Mouse (Mus musculus) cerebellum, adult 9-11 months (tissue): ENCODE data around the gene Padi4.

Source experiments
- DNase-seq: peaks from one replicate; pipeline ENCODE4 v3.0.0; 2022

Padi4 gene

GRCm38 (mm10) chr4:140701049-140701715 lies 72.9 kb downstream of the Padi4 start:
- peak; percentile 85 for DNase-seq

- no peak for DNase-seq
Observed at GRCm38 (mm10) chr4:140700269-140701018, 73.6 kb downstream of the Padi4 start, which contains the start of gene Rcc2. TSS of gene Rcc2 (plus strand) at chr4:140700541.

- DNase-seq = peak; percentile 80
Observed at GRCm38 (mm10) chr4:140699441-140700127, 74.5 kb downstream of the Padi4 start.
